Mouse (Mus musculus) activated CD4-positive, CD25-positive, alpha-beta regulatory T cell, adult 4 months (primary cell): ENCODE results near the gene Prl7d1. TPM values are rescaled to one million over a fixed set of nuclear protein-coding genes. Genes with fewer than 3 reads are reported as not detected.
"Not testable (repeated sequence)": the region's sequence is repeated elsewhere in the genome, so short reads cannot be mapped to it uniquely, and the experiment has no call there.

ENCODE experiments used
- ATAC-seq: one replicate; pipeline ENCODE4 v1.8.0; 2017
- polyA plus RNA-seq, 2 experiments: library from polyadenylated mRNA; unstranded; fragments of 100-300 nt; shearing (Covaris generic); gene quantifications; one replicate each; pipeline ENCODE4 v1.2.1; 2017

The Prl7d1 gene
- not detected for polyA plus RNA-seq

GRCm38 (mm10) chr13:27716636-27717035 lies at the start of gene Prl7d1:
TSS of gene Prl7d1 (minus strand) at chr13:27716736.
- no peak for ATAC-seq

- no peak for ATAC-seq
Measured at GRCm38 (mm10) chr13:27734512-27735186, 18.1 kb upstream of the Prl7d1 start.

- not testable (repeated sequence) for ATAC-seq
Measured at GRCm38 (mm10) chr13:27730286-27730959, 13.9 kb upstream of the Prl7d1 start.

DNA sequence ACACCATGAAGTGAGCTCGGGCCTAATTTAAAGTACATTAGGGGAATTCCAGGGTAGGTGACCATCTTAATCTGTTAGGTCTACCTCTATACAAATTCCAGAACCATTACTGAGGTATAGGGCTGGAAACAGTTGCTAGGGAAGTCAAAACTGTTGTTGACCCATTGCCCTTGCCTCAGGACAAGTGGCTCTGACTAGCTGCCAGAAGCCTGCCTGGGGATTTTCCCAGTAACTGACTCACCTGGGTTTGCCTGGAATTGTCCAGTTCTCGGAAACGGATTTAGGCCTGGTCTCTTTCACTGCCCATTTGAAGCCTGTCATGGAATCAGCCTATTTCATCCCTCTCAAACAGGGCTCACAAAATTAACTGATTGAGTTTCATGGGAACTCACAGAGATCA lies 8.5 kb upstream of the Prl7d1 start:
- not testable (repeated sequence) for ATAC-seq

DNA sequence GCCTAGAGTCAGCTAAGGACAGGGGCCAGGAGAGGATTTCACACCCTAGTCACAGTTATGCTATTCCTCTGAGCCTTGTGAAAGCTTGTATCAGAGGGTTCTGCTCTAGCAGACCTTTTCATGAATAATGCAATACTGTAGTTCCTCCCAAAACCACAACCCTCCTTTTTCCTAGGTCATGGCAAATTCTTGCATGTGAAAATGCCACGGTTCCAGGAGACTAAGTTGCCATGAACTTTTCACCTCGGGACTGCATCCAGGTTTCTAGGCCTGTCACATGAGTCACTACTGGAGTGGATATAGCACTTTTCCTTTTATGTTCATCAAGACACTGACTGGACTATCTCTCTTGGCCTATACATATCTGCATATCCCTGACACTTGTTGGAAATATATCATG lies 10.0 kb downstream of the Prl7d1 start:
- no peak for ATAC-seq

DNA sequence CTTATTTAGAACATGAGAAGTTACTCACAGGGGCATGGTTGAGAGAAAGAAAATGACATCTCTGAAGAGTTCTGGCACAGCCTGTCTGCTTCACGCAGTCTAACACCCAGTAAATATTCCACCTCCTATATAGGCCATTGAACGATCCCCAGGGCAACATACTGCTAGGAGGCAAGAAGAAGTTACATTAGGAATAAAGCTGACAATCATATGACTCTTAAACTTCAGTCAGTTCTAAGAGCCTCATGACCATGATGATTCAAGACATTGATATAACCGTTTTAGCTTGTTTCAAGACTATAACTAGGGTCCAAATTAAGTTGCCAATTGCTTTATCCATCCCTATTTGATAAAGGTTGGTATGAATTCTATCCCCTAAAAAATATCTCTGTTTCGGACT lies 48.6 kb downstream of the Prl7d1 start, which contains the start of gene Prl7a2:
TSS of gene Prl7a2 (minus strand) at position 101 of the 400 bp plus-strand sequence.
- ATAC-seq: no peak

GRCm38 (mm10) chr13:27660747-27661146 lies 55.8 kb downstream of the Prl7d1 start:
- ATAC-seq: no peak

Other genes starting within 250 kb of the Prl7d1 start
- gene Prl8a8, start 203.5 kb downstream of the Prl7d1 start, polyA plus RNA-seq: not detected
- not detected for gene Prl8a9, start 152.1 kb downstream of the Prl7d1 start, polyA plus RNA-seq
- not detected for gene Prl8a1, start 134.6 kb downstream of the Prl7d1 start, polyA plus RNA-seq
- gene Prl7b1, start 106.2 kb downstream of the Prl7d1 start, polyA plus RNA-seq: not detected
- not detected for gene Prl7a1, start 74.2 kb downstream of the Prl7d1 start, polyA plus RNA-seq
- gene Prl7a2, start 48.7 kb downstream of the Prl7d1 start, polyA plus RNA-seq: under 1 TPM in 1 of 2 experiments, not detected in 1; 0.26 TPM
- gene Prl7c1, start 64.1 kb upstream of the Prl7d1 start, polyA plus RNA-seq: not detected
- not detected for gene Prl2a1, start 84.9 kb upstream of the Prl7d1 start, polyA plus RNA-seq
- not detected for gene Prl2c1, start 132.6 kb upstream of the Prl7d1 start, polyA plus RNA-seq